Mouse (Mus musculus) ES-Bruce4 (cell line): ENCODE data around the gene Zfp362. TPM values are rescaled to one million over a fixed set of nuclear protein-coding genes. Genes with fewer than 3 reads are reported as not detected.

Experiments
- H3K27ac ChIP-seq: 2 replicates; pipeline ENCODE4 v1.5.1; 2012; ENCODE audit warnings: low read length, inconsistent platforms; ENCODE audit not compliant: insufficient read depth
- H3K27me3 ChIP-seq: 2 replicates; pipeline ENCODE4 v1.6.1; 2012; ENCODE audit warnings: mild to moderate bottlenecking, low read length, inconsistent platforms; ENCODE audit not compliant: control insufficient read depth, poor library complexity, insufficient read depth, severe bottlenecking
- H3K36me3 ChIP-seq: 2 replicates; pipeline ENCODE4 v1.6.1; 2012; ENCODE audit warnings: inconsistent platforms, mild to moderate bottlenecking, low read length, moderate library complexity; ENCODE audit not compliant: control insufficient read depth, poor library complexity, insufficient read depth, severe bottlenecking
- H3K4me1 ChIP-seq: one replicate; pipeline ENCODE4 v1.8.1; 2011; ENCODE audit warnings: low read length; ENCODE audit not compliant: control insufficient read depth, insufficient read depth
- H3K4me3 ChIP-seq: 2 replicates; pipeline ENCODE4 v1.5.1; 2011; ENCODE audit warnings: low read depth, mild to moderate bottlenecking, low read length
- H3K9ac ChIP-seq: 2 replicates; pipeline ENCODE4 v1.6.1; 2012; ENCODE audit warnings: low read depth, mild to moderate bottlenecking, inconsistent platforms; ENCODE audit not compliant: poor library complexity, severe bottlenecking
- H3K9me3 ChIP-seq: replicated peaks from 2 replicates; pipeline ENCODE4 v1.6.1; 2012; ENCODE audit warnings: mild to moderate bottlenecking, low read length, inconsistent platforms; ENCODE audit not compliant: control insufficient read depth, poor library complexity, insufficient read depth, severe bottlenecking
- CTCF ChIP-seq: IDR thresholded peaks from one replicate; pipeline ENCODE4 v1.8.1; 2011; ENCODE audit warnings: low read depth, low read length
- EP300 ChIP-seq: IDR thresholded peaks from 2 replicates; pipeline ENCODE4 v1.6.1; 2011; ENCODE audit warnings: low read depth, low read length; ENCODE audit not compliant: insufficient read depth
- POLR2A ChIP-seq: IDR thresholded peaks from one replicate; pipeline ENCODE4 v1.8.1; 2011; ENCODE audit warnings: low read length; ENCODE audit not compliant: insufficient read depth
- polyA plus RNA-seq: library from polyadenylated mRNA; stranded (reverse); fragments of >200 nt; gene quantifications from 2 replicates; pipeline ENCODE4 v1.2.4, GENCODE M21; 2011; ENCODE audit warnings: low read depth; ENCODE audit not compliant: missing spikeins, insufficient read depth, insufficient read length

The Zfp362 gene
- polyA plus RNA-seq, 1 experiment = 11.6 TPM

GRCm38 (mm10) chr4:128737825-128738610 lies 67.8 kb downstream of the Zfp362 start:
- peaks cover 10% of the 10 kb centered on the region for H3K4me1 ChIP-seq
- peak overlapping the region; percentile 54 for H3K27ac ChIP-seq
- no peak overlapping the region for H3K9ac ChIP-seq
- no peaks in the 10 kb centered on the region for H3K27me3 ChIP-seq
- no peaks in the 10 kb centered on the region for H3K36me3 ChIP-seq
- H3K9me3 ChIP-seq = no peaks in the 10 kb centered on the region
- no peak for TF ChIP-seq EP300
- TF ChIP-seq POLR2A = no peak
- no peak for TF ChIP-seq CTCF
- no peak overlapping the region for H3K4me3 ChIP-seq

GRCm38 (mm10) chr4:128737137-128737589 lies 68.7 kb downstream of the Zfp362 start:
- Histone ChIP-seq H3K27me3 (no peaks in the 10 kb centered on the region), H3K27ac (peak overlapping the region; percentile 79), H3K9me3 (no peaks in the 10 kb centered on the region), H3K4me3 (peak overlapping the region; percentile 21; the same call in 1 of the 2 replicates), H3K36me3 (no peaks in the 10 kb centered on the region), H3K4me1 (peaks cover 10% of the 10 kb centered on the region), H3K9ac (no peak overlapping the region)
- TF ChIP-seq POLR2A = no peak
- peak; percentile 81 for TF ChIP-seq EP300
- TF ChIP-seq CTCF = no peak

- no peaks in the 10 kb centered on the region for H3K36me3 ChIP-seq
- H3K27me3 ChIP-seq = no peaks in the 10 kb centered on the region
- H3K27ac ChIP-seq = no peak overlapping the region
- TF ChIP-seq EP300 = 0 out of 2 replicates have a peak, but pooled peaks have one; percentile 63
- no peak for TF ChIP-seq POLR2A
- H3K9me3 ChIP-seq = no peaks in the 10 kb centered on the region
- H3K4me1 ChIP-seq = peaks cover 10% of the 10 kb centered on the region
- no peak overlapping the region for H3K4me3 ChIP-seq
- H3K9ac ChIP-seq = no peak overlapping the region
These were observed 70.8 kb downstream of the Zfp362 start for GRCm38 (mm10) chr4:128734721-128735671.

- H3K4me1 ChIP-seq = peaks cover 10% of the 10 kb centered on the region
- no peak for TF ChIP-seq CTCF
- no peak for TF ChIP-seq POLR2A
- no peak for TF ChIP-seq EP300
- no peaks in the 10 kb centered on the region for H3K27me3 ChIP-seq
- no peaks in the 10 kb centered on the region for H3K36me3 ChIP-seq
- no peak overlapping the region for H3K4me3 ChIP-seq
- no peak overlapping the region for H3K27ac ChIP-seq
- no peaks in the 10 kb centered on the region for H3K9me3 ChIP-seq
- H3K9ac ChIP-seq = no peak overlapping the region
These were observed 71.6 kb downstream of the Zfp362 start for GRCm38 (mm10) chr4:128734217-128734616.

- H3K27ac ChIP-seq = no peak overlapping the region
- no peaks in the 10 kb centered on the region for H3K36me3 ChIP-seq
These were observed 72.3 kb downstream of the Zfp362 start for GRCm38 (mm10) chr4:128733496-128733895.

GRCm38 (mm10) chr4:128732794-128733193 lies 73.1 kb downstream of the Zfp362 start:
- no peaks in the 10 kb centered on the region for H3K27me3 ChIP-seq
- peaks cover 8% of the 10 kb centered on the region for H3K4me1 ChIP-seq
- H3K9ac ChIP-seq = no peak overlapping the region
- H3K9me3 ChIP-seq = no peaks in the 10 kb centered on the region
- no peaks in the 10 kb centered on the region for H3K36me3 ChIP-seq
- no peak for TF ChIP-seq EP300
- no peak for TF ChIP-seq CTCF
- no peak for TF ChIP-seq POLR2A
- H3K4me3 ChIP-seq = no peak overlapping the region
- H3K27ac ChIP-seq = no peak overlapping the region

More at GRCm38 (mm10) chr4:128733496-128733895, 72.3 kb downstream of the Zfp362 start:
- Histone ChIP-seq H3K27me3 (no peaks in the 10 kb centered on the region), H3K4me1 (peaks cover 10% of the 10 kb centered on the region), H3K9me3 (no peaks in the 10 kb centered on the region), H3K9ac (no peak overlapping the region), H3K4me3 (no peak overlapping the region)
- TF ChIP-seq POLR2A (no peak), CTCF (no peak), EP300 (no peak)
